ENCODE assay signal across 13 mouse cellular contexts in genomic region chr4:62610142-62610675, GRCm38 (mm10). TPM values are rescaled to one million over a fixed set of nuclear protein-coding genes. Genes with fewer than 3 reads are reported as not detected.
A peak's percentile ranks its signal among the peaks of the same experiment; 100 is the strongest.
DNase-seq lines count a peak whose midpoint lies in the region; ATAC-seq and TF ChIP-seq lines count a peak whose summit lies in the region.
"Had no signal": no experiment of that assay in that cellular context is flagged by ENCODE, and none has a peak within 500 bp of the region (broad histone marks: within the 10 kb centered on the region; RNA-seq: fewer than 3 reads in every experiment).

No protein-coding gene starts in this region.

- H3K27ac ChIP-seq in midbrain, embryonic 12.5 days (replicated peaks) = peak overlapping the region; percentile 44; the same call in 1 of the 2 replicates
- no peak overlapping the region for H3K27ac ChIP-seq in midbrain, embryonic 16.5 days (ENCODE audit: low read length)
- H3K27ac ChIP-seq in heart, embryonic 11.5 days (ENCODE audit: low read depth, low read length) = peak overlapping the region; percentile 22; the same call in 1 of the 2 replicates
- no peak overlapping the region for H3K27ac ChIP-seq in limb, embryonic 14.5 days (replicated peaks; ENCODE audit: low read depth, low read length)
- H3K27ac ChIP-seq: left cerebral cortex, adult 2 months had no signal

- no peak overlapping the region for H3K9ac ChIP-seq in midbrain, embryonic 12.5 days (replicated peaks)
- H3K9ac ChIP-seq in midbrain, embryonic 16.5 days (ENCODE audit: low read depth, low read length) = no peak overlapping the region
- H3K9ac ChIP-seq in heart, embryonic 11.5 days (ENCODE audit: low read depth, low read length) = no peak overlapping the region
- no peak overlapping the region for H3K9ac ChIP-seq in limb, embryonic 14.5 days (ENCODE audit: low read depth, low read length, severe bottlenecking)
- H3K9ac ChIP-seq: lung, embryonic 14.5 days had no signal

- H3K9me3 ChIP-seq in midbrain, embryonic 12.5 days = no peaks in the 10 kb centered on the region
- H3K9me3 ChIP-seq in midbrain, embryonic 16.5 days (replicated peaks; ENCODE audit: control insufficient read depth, low read length, poor library complexity, severe bottlenecking) = no peaks in the 10 kb centered on the region
- no peaks in the 10 kb centered on the region for H3K9me3 ChIP-seq in heart, embryonic 11.5 days (replicated peaks; ENCODE audit: control insufficient read depth, low read length)
- no peaks in the 10 kb centered on the region for H3K9me3 ChIP-seq in limb, embryonic 14.5 days (ENCODE audit: control insufficient read depth, low read length)

- 60% methylated on average over 16 of the region's 16 CpGs for WGBS in midbrain, embryonic 12.5 days
- WGBS in midbrain, embryonic 16.5 days = 50% methylated on average over 16 of the region's 16 CpGs
- WGBS in heart, embryonic 11.5 days (ENCODE audit: insufficient replicate concordance) = 30% methylated on average over 16 of the region's 16 CpGs
- WGBS in limb, embryonic 14.5 days = 44% methylated on average over 16 of the region's 16 CpGs

- H3K4me3 ChIP-seq in midbrain, embryonic 12.5 days = no peak overlapping the region
- H3K4me3 ChIP-seq in midbrain, embryonic 16.5 days (ENCODE audit: low read depth, low read length) = no peak overlapping the region
- H3K4me3 ChIP-seq in heart, embryonic 11.5 days (ENCODE audit: low read depth, low read length) = no peak overlapping the region
- no peak overlapping the region for H3K4me3 ChIP-seq in limb, embryonic 14.5 days (replicated peaks; ENCODE audit: low read length)
- H3K4me3 ChIP-seq: left cerebral cortex, adult 2 months; myocyte had no signal

- H3K36me3 ChIP-seq in midbrain, embryonic 12.5 days = no peaks in the 10 kb centered on the region
- no peaks in the 10 kb centered on the region for H3K36me3 ChIP-seq in midbrain, embryonic 16.5 days (ENCODE audit: control insufficient read depth, insufficient read depth, low read length)
- no peaks in the 10 kb centered on the region for H3K36me3 ChIP-seq in heart, embryonic 11.5 days (ENCODE audit: control insufficient read depth, insufficient read depth, low read length)
- H3K36me3 ChIP-seq in limb, embryonic 14.5 days (ENCODE audit: control insufficient read depth, insufficient read depth, low read length) = no peaks in the 10 kb centered on the region

- no peak for TF ChIP-seq POLR2A in limb, embryonic 14.5 days (IDR thresholded peaks at IDR 0.05; ENCODE audit: borderline replicate concordance, extremely low read depth, insufficient read depth, insufficient read length)

- no peak overlapping the region for H3K4me2 ChIP-seq in midbrain, embryonic 12.5 days (replicated peaks)
- no peak overlapping the region for H3K4me2 ChIP-seq in midbrain, embryonic 16.5 days (ENCODE audit: low read length)
- no peak overlapping the region; the same call in 1 of the 2 replicates for H3K4me2 ChIP-seq in heart, embryonic 11.5 days
- no peak overlapping the region for H3K4me2 ChIP-seq in limb, embryonic 14.5 days (replicated peaks; ENCODE audit: low read depth, low read length, severe bottlenecking)
- H3K4me2 ChIP-seq: lung, embryonic 14.5 days had no signal

- H3K27me3 ChIP-seq in midbrain, embryonic 12.5 days = no peaks in the 10 kb centered on the region
- H3K27me3 ChIP-seq in midbrain, embryonic 16.5 days (ENCODE audit: control insufficient read depth, insufficient read depth, low read depth, low read length) = no peaks in the 10 kb centered on the region
- peaks cover 56% of the 10 kb centered on the region for H3K27me3 ChIP-seq in heart, embryonic 11.5 days (ENCODE audit: control insufficient read depth, insufficient read depth, low read length)
- H3K27me3 ChIP-seq in limb, embryonic 14.5 days (ENCODE audit: control insufficient read depth, insufficient read depth, low read length) = no peaks in the 10 kb centered on the region

- DNase-seq in cerebellum, adult 8-10 months = peak; percentile 49
- no peak for DNase-seq in cerebellum, postnatal 4 days (ENCODE audit: low spot score in 2 of 2)
- DNase-seq in limb, embryonic 14.5 days (ENCODE audit: low spot score) = peak; percentile 29
- DNase-seq in layer of hippocampus, adult 11-12 months (ENCODE audit: low spot score) = no peak
- DNase-seq in layer of hippocampus, adult 9-10 months (ENCODE audit: low spot score) = no peak
- DNase-seq: kidney, adult 2 months; lung, embryonic 14.5 days; thymus, postnatal 14 days had no signal

- peak; percentile 45; the same call in 1 of the 2 replicates for ATAC-seq in midbrain, embryonic 12.5 days (ENCODE audit: low FRiP score, low read depth)
- no peak for ATAC-seq in midbrain, embryonic 16.5 days
- peak; percentile 62; the same call in 1 of the 2 replicates for ATAC-seq in heart, embryonic 11.5 days (replicated peaks; ENCODE audit: insufficient number of reproducible peaks, low FRiP score, low TSS enrichment)
- peak; percentile 42 for ATAC-seq in limb, embryonic 14.5 days (ENCODE audit: low FRiP score, low read depth)

- H3K4me1 ChIP-seq in midbrain, embryonic 12.5 days = peaks cover 56% of the 10 kb centered on the region
- peaks cover 33% of the 10 kb centered on the region for H3K4me1 ChIP-seq in midbrain, embryonic 16.5 days (ENCODE audit: control insufficient read depth, insufficient read depth, low read length)
- H3K4me1 ChIP-seq in heart, embryonic 11.5 days (ENCODE audit: control insufficient read depth, insufficient read depth, low read length) = peaks cover 32% of the 10 kb centered on the region
- peaks cover 44% of the 10 kb centered on the region for H3K4me1 ChIP-seq in limb, embryonic 14.5 days (ENCODE audit: control insufficient read depth, insufficient read depth, low read length)

RNA-seq across cellular contexts. Expression of gene Rgs3, which starts 50.6 kb away (rescaled TPM):
- polyA plus RNA-seq in midbrain, embryonic 12.5 days (2016; fragmentation: Nextera tagmentation; extraction: Ambion mirVana) = 58.5 and 60.2 TPM in 2 replicates
- polyA plus RNA-seq in midbrain, embryonic 16.5 days (2015; fragmentation: Nextera tagmentation; extraction: Ambion mirVana) = 66.9 and 82.1 TPM in 2 replicates
- 49.8 and 54.3 TPM in 2 replicates for polyA plus RNA-seq in heart, embryonic 11.5 days (2014; fragmentation: Nextera tagmentation; extraction: Ambion mirVana)
- 67.6 and 68.2 TPM in 2 replicates for polyA plus RNA-seq in limb, embryonic 14.5 days (2012; rRNA removed)
- polyA plus RNA-seq in limb, embryonic 14.5 days (2014; fragmentation: Nextera tagmentation; extraction: Ambion mirVana) = 37.6 and 40.2 TPM in 2 replicates

Comparison
In these comparisons a context has a peak if more than half of its experiments do, and no peak if none do; other contexts are left out.
1. DNase-seq: peak in cerebellum, adult 8-10 months (single experiment) and limb, embryonic 14.5 days (single experiment); none in cerebellum, postnatal 4 days (0 of 2), layer of hippocampus, adult 11-12 months (single experiment) and layer of hippocampus, adult 9-10 months (single experiment).
2. H3K27ac ChIP-seq: peak in midbrain, embryonic 12.5 days (single experiment) and heart, embryonic 11.5 days (single experiment); none in midbrain, embryonic 16.5 days (single experiment) and limb, embryonic 14.5 days (single experiment).